Mouse (Mus musculus) bone marrow, adult 2 months (tissue): Measurements from ENCODE around the gene Tmem72.

Source experiments
- CTCF ChIP-seq: fragments of 200-500 bp; IDR thresholded peaks from 2 replicates; pipeline ENCODE4 v1.5.1; 2011; ENCODE audit warnings: low read length, control low read depth; ENCODE audit not compliant: control insufficient read depth, insufficient read depth
- POLR2A ChIP-seq: fragments of 200-500 bp; IDR thresholded peaks from 2 replicates; pipeline ENCODE4 v1.6.1; 2011; ENCODE audit warnings: low read depth, mild to moderate bottlenecking, control low read depth, low read length, borderline replicate concordance; ENCODE audit not compliant: control insufficient read depth

DNA sequence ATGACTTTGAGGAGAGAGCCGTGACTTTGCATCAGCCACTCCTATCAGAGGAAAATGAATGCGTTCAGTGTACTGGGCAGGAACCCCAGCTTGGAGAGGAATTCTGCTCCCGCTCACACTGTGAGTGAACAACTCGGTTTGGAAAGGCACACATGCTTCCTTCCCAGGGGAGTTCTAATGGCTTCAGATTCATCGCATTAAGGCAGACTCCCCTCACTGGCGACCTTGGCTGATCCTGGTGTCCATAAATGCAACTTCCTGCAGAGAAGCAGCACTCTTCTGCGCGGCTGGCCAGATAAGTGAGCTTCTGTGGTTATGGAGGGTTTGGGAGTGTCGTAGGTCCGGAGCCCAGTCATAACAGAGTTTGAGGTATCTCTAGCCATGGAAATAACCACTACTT lies 86.9 kb downstream of the Tmem72 start:
- no peak for TF ChIP-seq CTCF
- no peak for TF ChIP-seq POLR2A
